23 mouse cellular contexts compared by ENCODE assay signal in the genomic region with DNA sequence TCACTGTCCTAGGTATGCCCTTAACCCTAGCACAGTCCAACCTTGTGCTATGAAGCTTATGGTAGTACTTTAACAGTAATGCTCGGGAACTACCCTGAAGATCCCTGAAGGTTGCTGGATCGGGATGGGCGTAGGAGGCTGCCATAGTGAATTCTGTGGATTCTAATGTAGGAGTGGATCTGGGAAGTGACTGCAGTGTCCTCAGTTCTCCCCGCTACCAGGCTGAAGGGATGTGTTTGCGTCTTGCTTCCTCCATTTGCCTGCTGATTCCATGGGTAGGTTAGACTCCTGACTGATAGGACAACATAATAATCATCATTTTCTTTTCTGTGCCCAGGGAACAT. TPM values are rescaled to one million over a fixed set of nuclear protein-coding genes. Genes with fewer than 3 reads are reported as not detected.
"Had no signal": no experiment of that assay in that cellular context is flagged by ENCODE, and none has a peak within 500 bp of the region (broad histone marks: within the 10 kb centered on the region; RNA-seq: fewer than 3 reads in every experiment).

No protein-coding gene starts in this region.

- H3K9ac ChIP-seq: liver, embryonic 13.5 days; liver, postnatal 0 days; lung, embryonic 15.5 days; midbrain, embryonic 12.5 days; stomach, embryonic 15.5 days had no signal

- H3K4me1 ChIP-seq: lung, embryonic 15.5 days; midbrain, embryonic 12.5 days had no signal

- DNase-seq: kidney, adult 11 months; kidney, adult 9 months; kidney, postnatal 36 days; liver; liver, embryonic 13.5 days; liver, postnatal 0 days; lung, postnatal 14 days; right cerebral cortex, postnatal 4 days had no signal

- ATAC-seq: liver, postnatal 0 days; midbrain, embryonic 16.5 days had no signal

- H3K9me3 ChIP-seq: liver, embryonic 13.5 days; lung, embryonic 15.5 days; midbrain, embryonic 12.5 days; stomach, embryonic 15.5 days had no signal

- H3K4me3 ChIP-seq: liver, embryonic 13.5 days; lung, embryonic 15.5 days; midbrain, embryonic 12.5 days; stomach, embryonic 15.5 days had no signal

- H3K27ac ChIP-seq: kidney, postnatal 0 days; liver, embryonic 13.5 days; lung, embryonic 15.5 days; macrophage; midbrain, embryonic 12.5 days; stomach, embryonic 15.5 days had no signal

- H3K4me2 ChIP-seq: liver, embryonic 13.5 days; lung, embryonic 15.5 days; midbrain, embryonic 12.5 days; stomach, embryonic 15.5 days had no signal

- H3K36me3 ChIP-seq: lung, embryonic 15.5 days; midbrain, embryonic 12.5 days; stomach, embryonic 15.5 days had no signal

- H3K27me3 ChIP-seq: liver, embryonic 13.5 days; lung, embryonic 15.5 days; midbrain, embryonic 12.5 days; stomach, embryonic 15.5 days had no signal

RNA-seq across cellular contexts. Expression of gene Gm26661, which starts 41.0 kb away (rescaled TPM):
- total RNA-seq: layer of hippocampus, adult 18-20 months; layer of hippocampus, postnatal 10 days; left cerebral cortex, adult 18-20 months; left cerebral cortex, postnatal 25 days; megakaryocyte-erythroid progenitor cell, adult 5-6 weeks had no signal
- polyA plus RNA-seq: intestine, embryonic 14.5 days; kidney, postnatal 0 days; liver, embryonic 13.5 days; liver, postnatal 0 days; lung, embryonic 15.5 days; macrophage; midbrain, embryonic 12.5 days; neural tube, embryonic 14.5 days; spleen, adult 2 months; stomach, embryonic 15.5 days; thymus, postnatal 0 days had no signal
